Mouse (Mus musculus) embryonic fibroblast, embryonic 13.5 days (primary cell): Measurements from ENCODE around the gene Slco1c1. TPM values are rescaled to one million over a fixed set of nuclear protein-coding genes. Genes with fewer than 3 reads are reported as not detected.

Experiments used
- H3K27ac ChIP-seq: 2 replicates; pipeline ENCODE4 v1.5.1; 2012; ENCODE audit warnings: low read length, control low read depth, inconsistent platforms; ENCODE audit not compliant: insufficient read depth
- H3K4me1 ChIP-seq: 2 replicates; pipeline ENCODE4 v1.6.1; 2011; ENCODE audit warnings: low read length; ENCODE audit not compliant: control insufficient read depth, insufficient read depth
- H3K4me3 ChIP-seq: 2 replicates; pipeline ENCODE4 v1.5.1; 2011; ENCODE audit warnings: mild to moderate bottlenecking, control low read depth, low read length; ENCODE audit not compliant: insufficient read depth
- CTCF ChIP-seq: IDR thresholded peaks from 2 replicates; pipeline ENCODE4 v1.5.1; 2011; ENCODE audit warnings: mild to moderate bottlenecking, control low read depth, low read length, moderate library complexity, borderline replicate concordance; ENCODE audit not compliant: insufficient read depth
- POLR2A ChIP-seq: IDR thresholded peaks from 2 replicates; pipeline ENCODE4 v1.6.1; 2011; ENCODE audit warnings: low read depth, mild to moderate bottlenecking, control low read depth, low read length, moderate library complexity
- polyA plus RNA-seq: library from polyadenylated mRNA; stranded (reverse); fragments of >200 nt; gene quantifications from 2 replicates; pipeline ENCODE4 v1.2.4, GENCODE M21; 2011; ENCODE audit warnings: low read depth; ENCODE audit not compliant: missing spikeins, insufficient read length

Gene Slco1c1
- polyA plus RNA-seq, 1 experiment, result not detected

DNA sequence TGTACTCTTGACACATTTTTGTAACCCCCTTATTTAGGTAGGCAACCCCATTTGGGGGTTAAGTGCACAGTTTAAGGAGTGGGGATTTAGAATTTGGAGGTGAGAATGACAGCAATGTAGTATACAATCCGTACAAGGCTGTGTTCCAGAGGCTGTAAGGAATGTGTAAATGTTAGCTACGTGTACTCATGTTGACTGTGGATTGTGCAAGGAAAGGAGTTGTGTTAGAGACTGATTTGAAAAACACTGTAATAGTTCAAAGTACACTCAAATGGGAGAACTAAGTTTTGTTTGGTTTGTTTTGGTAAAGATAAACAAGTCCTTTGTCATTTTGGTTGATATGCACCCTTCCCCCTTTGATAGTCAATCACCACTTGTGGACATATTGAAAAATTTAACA, 1.6 kb upstream of the Slco1c1 start:
- H3K27ac ChIP-seq, result no peak overlapping the region
- no peaks in the 10 kb centered on the region for H3K4me1 ChIP-seq
- no peak for TF ChIP-seq CTCF
- no peak for TF ChIP-seq POLR2A
- no peak overlapping the region for H3K4me3 ChIP-seq

DNA sequence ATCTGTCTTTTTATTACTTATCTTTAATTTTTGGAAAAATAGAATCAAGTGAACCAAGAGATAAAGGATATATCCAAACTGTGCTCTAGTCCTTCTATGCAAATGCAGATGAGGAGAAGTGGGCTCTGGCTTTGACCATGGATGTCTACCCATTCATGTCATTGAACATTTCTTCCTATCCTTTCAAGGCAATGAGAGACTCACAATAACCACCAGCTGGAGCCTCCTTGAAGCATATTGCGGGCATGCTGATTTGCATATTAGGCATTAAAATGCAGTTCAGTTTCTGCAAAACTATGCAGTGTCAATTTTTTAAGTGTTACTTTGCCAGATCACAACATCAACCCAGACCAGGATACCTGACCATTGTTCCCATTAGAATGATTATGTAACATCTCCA, 1.6 kb downstream of the Slco1c1 start:
- no peak overlapping the region for H3K4me3 ChIP-seq
- no peak overlapping the region for H3K27ac ChIP-seq
- no peaks in the 10 kb centered on the region for H3K4me1 ChIP-seq
- TF ChIP-seq POLR2A (no peak), CTCF (no peak)

DNA sequence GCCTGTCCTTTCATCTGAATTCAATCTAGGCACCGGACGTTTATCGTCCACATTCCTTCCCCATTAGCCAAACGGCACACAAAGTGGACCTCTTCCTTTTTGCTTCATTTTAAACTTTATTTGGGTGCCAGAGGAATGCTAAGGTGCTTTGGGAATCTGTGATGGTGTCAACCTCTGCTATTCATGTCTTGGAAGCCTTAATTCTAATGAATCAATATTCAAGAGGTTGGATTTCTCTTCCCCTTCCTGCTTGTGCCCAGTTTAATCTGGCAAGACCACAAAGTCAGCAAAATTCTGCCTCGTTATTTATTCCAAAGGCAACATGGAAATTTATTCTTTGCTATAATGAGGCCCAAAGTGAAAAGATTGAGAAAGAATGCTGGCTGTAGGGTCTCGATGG, 6.7 kb downstream of the Slco1c1 start:
- H3K4me1 ChIP-seq, result no peaks in the 10 kb centered on the region
- no peak overlapping the region for H3K27ac ChIP-seq
- H3K4me3 ChIP-seq, result no peak overlapping the region
- TF ChIP-seq CTCF, result no peak
- TF ChIP-seq POLR2A, result no peak

DNA sequence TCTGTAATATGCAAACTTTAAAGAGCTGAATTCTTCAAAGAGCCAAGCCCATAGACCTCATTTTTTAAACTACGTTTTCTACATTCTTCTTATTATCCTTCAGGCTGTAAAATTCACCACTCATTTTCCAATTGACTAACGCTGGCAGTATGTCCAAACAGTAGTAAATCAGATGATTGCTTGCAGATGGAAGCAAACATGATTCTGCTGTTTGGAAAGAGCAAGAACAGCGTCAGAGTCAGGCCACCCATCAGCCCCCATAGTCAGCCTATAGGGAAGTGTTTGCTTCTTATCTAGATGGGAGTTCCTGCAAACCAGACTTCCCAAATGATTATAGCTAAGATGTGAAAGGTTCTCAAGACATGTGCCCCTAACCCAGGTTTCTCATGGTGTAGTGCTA, 13.1 kb downstream of the Slco1c1 start:
- H3K4me1 ChIP-seq, result no peaks in the 10 kb centered on the region
- no peak overlapping the region for H3K4me3 ChIP-seq
- H3K27ac ChIP-seq, result no peak overlapping the region
- TF ChIP-seq CTCF (no peak), POLR2A (no peak)

DNA sequence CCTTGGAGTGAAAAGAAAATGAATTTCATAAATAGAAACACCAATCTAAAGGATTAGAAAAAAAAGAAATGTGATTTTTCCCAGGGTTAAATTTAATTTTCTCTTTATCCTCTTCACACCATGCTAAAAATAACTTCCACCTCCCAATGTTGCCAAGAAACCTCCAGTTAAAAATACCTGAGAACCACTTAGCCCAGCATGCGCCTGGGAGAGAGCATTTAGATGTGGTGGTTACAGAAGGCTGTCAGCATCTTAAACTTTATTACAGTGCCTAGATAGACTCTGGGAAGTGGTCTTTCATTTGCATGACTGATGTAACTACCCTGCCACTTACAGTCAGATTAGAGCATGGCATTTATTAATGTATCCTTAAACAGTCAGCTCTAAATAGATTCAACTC, 17.0 kb downstream of the Slco1c1 start:
- no peak overlapping the region for H3K4me3 ChIP-seq
- H3K4me1 ChIP-seq, result no peaks in the 10 kb centered on the region
- H3K27ac ChIP-seq, result no peak overlapping the region
- TF ChIP-seq POLR2A, result no peak
- TF ChIP-seq CTCF, result no peak

DNA sequence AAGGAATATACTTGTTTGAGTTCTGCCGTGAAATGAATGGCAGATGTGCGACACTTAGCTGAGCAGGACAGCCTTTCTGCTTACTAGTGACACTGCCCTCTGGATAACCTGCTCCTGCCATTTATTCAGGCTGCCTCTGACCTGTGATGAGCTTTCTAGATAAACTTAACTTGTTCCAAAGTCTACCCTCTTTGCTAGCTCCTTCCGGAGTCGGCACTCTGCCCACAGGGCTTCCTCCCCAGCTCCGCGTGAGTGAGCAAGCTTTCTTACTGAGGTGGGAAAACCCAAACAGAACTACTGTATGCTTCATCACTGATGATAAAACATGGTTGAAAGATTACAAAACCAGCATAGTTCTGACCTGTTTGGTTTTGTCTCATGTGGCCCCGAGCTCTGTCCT, 19.2 kb downstream of the Slco1c1 start:
- H3K4me1 ChIP-seq, result no peaks in the 10 kb centered on the region
- TF ChIP-seq CTCF (no peak), POLR2A (no peak)
- no peak overlapping the region for H3K27ac ChIP-seq
- no peak overlapping the region for H3K4me3 ChIP-seq

DNA sequence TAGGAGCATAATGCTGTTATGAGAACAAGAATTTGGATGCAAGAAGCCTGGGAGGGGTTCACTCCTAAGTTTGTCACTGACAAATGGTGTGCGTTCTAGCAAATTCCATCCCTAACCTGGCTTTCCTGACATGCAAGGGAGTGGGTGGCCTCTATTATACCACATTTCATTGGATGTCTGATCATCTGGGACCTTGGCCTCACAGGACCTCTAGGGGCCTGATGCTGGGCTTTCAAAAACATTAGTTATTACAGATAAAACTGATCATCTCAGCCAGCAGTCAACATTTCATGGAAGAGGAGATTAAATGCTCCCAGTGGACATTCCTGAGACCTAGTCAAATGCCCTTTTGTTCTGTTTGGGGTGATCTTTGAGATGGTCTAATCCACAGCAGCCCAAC, 34.0 kb downstream of the Slco1c1 start:
- no peak for TF ChIP-seq CTCF
- no peak for TF ChIP-seq POLR2A

DNA sequence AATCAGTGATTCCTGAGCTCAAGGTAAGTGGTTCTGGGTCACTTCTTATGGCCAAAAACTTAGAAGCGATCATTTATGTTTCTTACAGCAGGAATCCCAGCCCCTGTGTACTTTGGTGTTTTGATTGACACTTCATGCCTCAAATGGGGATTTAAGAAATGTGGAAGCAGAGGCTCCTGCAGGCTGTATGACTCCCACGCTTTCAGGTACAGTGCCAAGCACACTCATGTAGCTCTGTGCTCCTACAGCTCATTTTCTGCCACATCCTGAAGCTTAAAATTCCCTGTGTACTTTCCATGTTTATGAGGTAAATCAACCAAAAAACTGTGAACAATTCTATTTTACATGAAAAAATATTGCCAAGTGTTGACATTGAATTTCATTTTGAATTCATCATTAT, 43.2 kb downstream of the Slco1c1 start:
- no peaks in the 10 kb centered on the region for H3K4me1 ChIP-seq
- TF ChIP-seq CTCF (no peak), POLR2A (no peak)
- H3K27ac ChIP-seq, result no peak overlapping the region
- no peak overlapping the region for H3K4me3 ChIP-seq

More for the DNA sequence above, 34.0 kb downstream of the Slco1c1 start:
- H3K4me3 ChIP-seq, result no peak overlapping the region
- H3K4me1 ChIP-seq, result no peaks in the 10 kb centered on the region
- H3K27ac ChIP-seq, result no peak overlapping the region

DNA sequence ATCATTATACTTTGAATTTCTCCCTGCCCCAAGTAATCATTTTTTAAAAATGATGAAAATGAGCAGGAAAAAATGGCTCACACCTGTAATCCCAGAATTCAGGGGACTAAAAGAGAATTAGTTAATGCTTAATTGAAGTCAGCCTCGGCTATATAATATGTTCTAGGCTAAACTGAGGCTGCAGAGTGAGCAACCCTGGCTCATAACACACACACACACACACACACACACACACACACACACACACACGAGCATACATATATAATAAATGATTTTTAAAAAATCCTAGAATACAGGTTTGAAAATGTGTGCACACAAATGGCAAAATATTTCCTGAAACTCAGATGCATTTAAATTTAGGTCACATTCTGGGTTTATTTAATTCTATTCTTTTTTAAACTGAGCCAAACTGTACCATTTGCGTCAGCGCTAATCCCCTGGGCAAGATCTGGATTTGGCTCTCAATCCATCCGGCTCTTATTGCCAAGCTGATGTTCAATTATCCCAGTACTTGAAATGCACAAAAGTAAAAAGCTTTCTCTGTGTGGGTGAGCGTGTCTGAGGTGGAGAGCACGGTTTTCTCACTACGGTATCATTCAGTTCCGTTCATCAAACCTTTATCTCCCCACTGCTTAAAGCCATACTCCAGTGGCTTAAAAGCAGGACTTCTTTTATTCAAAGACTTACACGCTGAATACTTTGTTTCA, 43.8 kb downstream of the Slco1c1 start:
- H3K27ac ChIP-seq, result no peak overlapping the region
- no peaks in the 10 kb centered on the region for H3K4me1 ChIP-seq
- no peak overlapping the region for H3K4me3 ChIP-seq
- TF ChIP-seq CTCF, result no peak
- no peak for TF ChIP-seq POLR2A

DNA sequence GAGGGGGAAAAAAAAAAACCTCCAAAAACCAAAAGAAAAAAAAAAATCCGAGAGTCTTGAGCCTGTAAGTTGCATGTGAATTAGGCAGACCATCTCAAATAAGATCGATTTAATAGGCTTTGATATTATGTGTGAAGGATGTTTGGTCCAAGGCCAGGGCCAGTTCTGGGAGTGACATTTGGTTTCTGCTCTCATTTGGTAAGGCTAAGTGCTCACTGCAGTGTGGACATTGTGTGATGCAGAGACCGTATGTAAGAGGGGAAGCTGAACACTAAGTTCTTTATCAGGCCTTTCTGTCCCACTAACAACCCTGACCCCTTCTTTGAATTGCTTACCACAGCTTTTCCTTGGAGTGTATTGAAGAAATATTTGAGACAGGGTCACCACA, 44.4 kb downstream of the Slco1c1 start:
- Histone ChIP-seq H3K4me3 (no peak overlapping the region), H3K4me1 (no peaks in the 10 kb centered on the region), H3K27ac (no peak overlapping the region)
- TF ChIP-seq POLR2A, result no peak
- no peak for TF ChIP-seq CTCF
